Mouse (Mus musculus): ENCODE measurements around the gene Emsy. TPM values are rescaled to one million over a fixed set of nuclear protein-coding genes. Genes with fewer than 3 reads are reported as not detected.

Emsy gene
- polyA plus RNA-seq, 1 experiment from 2014 or later = 42.1 TPM

- Histone ChIP-seq H3K9me3 (no peaks in the 10 kb centered on the region), H3K27me3 (no peaks in the 10 kb centered on the region), H3K27ac (no peak overlapping the region), H3K4me2 (replicated peaks) (no peak overlapping the region), H3K36me3 (no peaks in the 10 kb centered on the region), H3K4me3 (replicated peaks) (no peak overlapping the region), H3K4me1 (replicated peaks) (0 out of 2 replicates have a peak, but pooled peaks cover 3% of the 10 kb centered on the region), H3K9ac (replicated peaks) (no peak overlapping the region)
- no peak for ATAC-seq
- WGBS = 96% methylated on average over 1 of the region's 1 CpGs
Observed at GRCm38 (mm10) chr7:98690126-98690525, 33.5 kb upstream of the Emsy start.

GRCm38 (mm10) chr7:98685895-98686294 lies 29.3 kb upstream of the Emsy start:
- Histone ChIP-seq H3K4me3 (replicated peaks) (no peak overlapping the region), H3K27ac (no peak overlapping the region), H3K4me1 (replicated peaks) (no peaks in the 10 kb centered on the region), H3K4me2 (replicated peaks) (no peak overlapping the region), H3K9ac (replicated peaks) (no peak overlapping the region), H3K9me3 (no peaks in the 10 kb centered on the region), H3K36me3 (no peaks in the 10 kb centered on the region), H3K27me3 (no peaks in the 10 kb centered on the region)
- WGBS = 58% methylated on average over 13 of the region's 13 CpGs
- ATAC-seq = 0 out of 2 replicates have a peak, but pooled peaks have one; percentile 50

- H3K27ac ChIP-seq = no peak overlapping the region
- H3K4me1 ChIP-seq (replicated peaks) = no peaks in the 10 kb centered on the region
- no peaks in the 10 kb centered on the region for H3K36me3 ChIP-seq
- no peak for ATAC-seq
- H3K9ac ChIP-seq (replicated peaks) = no peak overlapping the region
- H3K4me2 ChIP-seq (replicated peaks) = no peak overlapping the region
- 90% methylated on average over 10 of the region's 10 CpGs for WGBS
- H3K9me3 ChIP-seq = no peaks in the 10 kb centered on the region
- H3K4me3 ChIP-seq (replicated peaks) = no peak overlapping the region
- no peaks in the 10 kb centered on the region for H3K27me3 ChIP-seq
Observed at GRCm38 (mm10) chr7:98682821-98683220, 26.2 kb upstream of the Emsy start.

GRCm38 (mm10) chr7:98680691-98681090 lies 24.1 kb upstream of the Emsy start:
- Histone ChIP-seq H3K27ac (no peak overlapping the region), H3K9ac (replicated peaks) (no peak overlapping the region), H3K36me3 (no peaks in the 10 kb centered on the region), H3K4me1 (replicated peaks) (no peaks in the 10 kb centered on the region), H3K27me3 (no peaks in the 10 kb centered on the region), H3K4me3 (replicated peaks) (no peak overlapping the region), H3K9me3 (no peaks in the 10 kb centered on the region), H3K4me2 (replicated peaks) (no peak overlapping the region)
- ATAC-seq = no peak
- WGBS = 56% methylated on average over 2 of the region's 2 CpGs

- H3K4me2 ChIP-seq (replicated peaks) = no peak overlapping the region
- H3K27ac ChIP-seq = no peak overlapping the region
- no peaks in the 10 kb centered on the region for H3K27me3 ChIP-seq
- no peak overlapping the region for H3K9ac ChIP-seq (replicated peaks)
- H3K9me3 ChIP-seq = no peaks in the 10 kb centered on the region
- ATAC-seq = no peak
- H3K4me1 ChIP-seq (replicated peaks) = no peaks in the 10 kb centered on the region
- no peak overlapping the region for H3K4me3 ChIP-seq (replicated peaks)
- no peaks in the 10 kb centered on the region for H3K36me3 ChIP-seq
- 86% methylated on average over 7 of the region's 7 CpGs for WGBS
Observed at GRCm38 (mm10) chr7:98678441-98678840, 21.9 kb upstream of the Emsy start.

GRCm38 (mm10) chr7:98677511-98677910 lies 20.9 kb upstream of the Emsy start:
- 96% methylated on average over 2 of the region's 2 CpGs for WGBS
- no peak overlapping the region for H3K4me3 ChIP-seq (replicated peaks)
- ATAC-seq = no peak
- no peak overlapping the region for H3K27ac ChIP-seq
- no peaks in the 10 kb centered on the region for H3K27me3 ChIP-seq
- H3K4me2 ChIP-seq (replicated peaks) = no peak overlapping the region
- no peaks in the 10 kb centered on the region; the same call in 1 of the 2 replicates for H3K4me1 ChIP-seq (replicated peaks)
- no peak overlapping the region for H3K9ac ChIP-seq (replicated peaks)
- no peaks in the 10 kb centered on the region for H3K9me3 ChIP-seq
- H3K36me3 ChIP-seq = no peaks in the 10 kb centered on the region

DNA sequence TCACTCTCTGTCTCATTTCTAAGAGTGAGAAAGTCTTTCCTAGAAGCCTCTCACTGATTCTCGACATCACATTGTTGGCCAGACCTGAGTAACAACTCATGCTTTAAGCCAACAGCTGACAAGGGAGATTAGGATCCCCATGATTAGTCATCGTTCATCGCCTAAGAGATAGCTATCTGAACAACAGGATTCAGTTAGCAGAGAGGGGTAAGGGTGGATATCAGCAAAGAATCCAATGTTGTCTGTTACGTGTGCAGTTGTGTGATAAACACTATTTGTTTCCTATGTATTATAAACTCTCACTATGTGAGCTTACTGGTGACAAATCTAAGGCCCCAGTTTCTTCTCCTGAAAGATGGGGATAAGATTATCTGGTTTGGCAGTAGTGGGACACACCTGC lies 17.8 kb upstream of the Emsy start:
- Histone ChIP-seq H3K9ac (replicated peaks) (no peak overlapping the region), H3K4me1 (replicated peaks) (peaks cover 8% of the 10 kb centered on the region), H3K27me3 (no peaks in the 10 kb centered on the region), H3K4me3 (replicated peaks) (no peak overlapping the region), H3K36me3 (no peaks in the 10 kb centered on the region), H3K9me3 (no peaks in the 10 kb centered on the region), H3K4me2 (replicated peaks) (no peak overlapping the region), H3K27ac (no peak overlapping the region)
- 72% methylated on average over 4 of the region's 4 CpGs for WGBS
- ATAC-seq = no peak

DNA sequence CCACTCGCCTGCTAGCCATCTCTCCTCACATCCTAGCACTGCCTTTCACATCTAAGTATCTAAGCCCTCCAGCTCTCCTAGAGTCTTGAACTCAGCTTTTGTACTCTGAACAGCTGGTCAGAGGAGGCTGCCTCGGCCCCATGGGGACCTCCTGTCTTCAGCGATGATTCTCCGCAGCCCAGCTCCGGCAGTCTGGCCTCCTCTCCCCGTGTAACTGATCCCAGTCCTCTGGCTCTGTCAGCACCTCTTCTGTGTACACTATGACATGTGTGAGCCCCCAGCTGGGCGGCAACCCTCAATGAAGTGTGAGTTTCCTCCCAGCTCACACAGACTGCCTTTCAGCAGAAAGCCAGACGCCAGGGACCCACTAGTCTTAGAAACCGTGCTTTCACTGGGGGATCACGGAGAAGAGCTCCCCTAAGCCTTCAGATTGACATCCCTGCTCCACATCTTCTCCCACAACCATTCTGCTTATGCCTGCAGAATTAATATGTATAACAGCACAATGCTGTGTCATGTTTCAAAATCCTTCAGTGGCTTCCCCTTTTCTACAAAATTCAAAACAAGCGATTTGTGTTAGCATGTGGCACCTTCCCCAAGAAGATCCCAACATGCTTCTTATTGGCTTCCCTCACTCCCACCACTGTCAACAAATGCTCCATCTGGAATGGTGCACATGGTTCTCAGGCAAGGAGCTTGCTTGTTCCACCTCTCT lies 15.8 kb upstream of the Emsy start:
- no peak overlapping the region for H3K27ac ChIP-seq
- ATAC-seq = no peak
- 61% methylated on average over 11 of the region's 11 CpGs for WGBS

DNA sequence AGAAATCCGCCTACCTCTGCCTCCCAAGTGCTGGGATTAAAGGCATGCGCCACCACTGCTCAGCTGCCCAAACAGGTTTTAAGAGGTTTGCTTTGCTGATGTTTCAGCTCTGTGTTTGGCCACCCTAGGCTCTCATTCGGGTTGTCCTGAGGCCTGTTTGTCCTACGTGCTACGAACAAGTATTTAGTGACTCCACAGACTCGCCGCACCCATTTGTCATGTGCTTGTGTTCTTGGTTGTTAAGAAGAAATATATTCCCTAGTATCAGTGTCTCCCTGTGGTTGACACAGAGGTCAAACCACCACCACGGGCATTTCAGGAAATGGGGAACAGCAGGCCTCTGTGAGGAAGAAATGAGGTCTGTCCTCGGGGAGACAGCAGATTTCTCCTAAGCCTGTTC lies 14.8 kb upstream of the Emsy start:
- H3K27me3 ChIP-seq = no peaks in the 10 kb centered on the region
- 82% methylated on average over 9 of the region's 9 CpGs for WGBS

More for the DNA sequence above, 15.8 kb upstream of the Emsy start:
- no peaks in the 10 kb centered on the region for H3K36me3 ChIP-seq
- H3K4me2 ChIP-seq (replicated peaks) = no peak overlapping the region
- peaks cover 8% of the 10 kb centered on the region for H3K4me1 ChIP-seq (replicated peaks)
- H3K9me3 ChIP-seq = no peaks in the 10 kb centered on the region
- H3K27me3 ChIP-seq = no peaks in the 10 kb centered on the region
- no peak overlapping the region for H3K4me3 ChIP-seq (replicated peaks)
- H3K9ac ChIP-seq (replicated peaks) = no peak overlapping the region

DNA sequence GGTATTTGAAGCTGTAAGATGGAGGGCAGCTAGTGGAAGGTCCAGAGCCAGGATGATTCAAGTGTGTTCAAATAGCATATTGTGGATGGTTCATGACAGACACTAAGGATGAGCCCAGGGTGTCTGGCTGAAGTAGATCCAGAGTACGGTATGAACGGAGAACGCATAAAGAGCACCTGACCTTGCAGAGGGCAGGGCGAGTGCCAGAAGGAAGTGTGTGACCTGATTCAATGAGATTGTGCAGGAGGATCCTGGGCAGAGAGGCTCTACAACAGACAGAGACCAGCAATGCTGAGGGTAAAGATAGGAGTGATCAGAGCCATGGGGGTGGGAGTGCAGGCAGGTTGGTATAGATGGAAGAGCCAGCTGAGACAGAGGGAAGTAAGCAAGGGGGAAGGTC lies 14.2 kb upstream of the Emsy start:
- H3K27ac ChIP-seq = no peak overlapping the region
- H3K9me3 ChIP-seq = no peaks in the 10 kb centered on the region
- no peak for ATAC-seq
- H3K4me3 ChIP-seq (replicated peaks) = no peak overlapping the region
- H3K4me1 ChIP-seq (replicated peaks) = peaks cover 8% of the 10 kb centered on the region
- H3K4me2 ChIP-seq (replicated peaks) = no peak overlapping the region
- no peaks in the 10 kb centered on the region for H3K27me3 ChIP-seq
- H3K9ac ChIP-seq (replicated peaks) = no peak overlapping the region
- 96% methylated on average over 4 of the region's 4 CpGs for WGBS
- H3K36me3 ChIP-seq = no peaks in the 10 kb centered on the region

More for the DNA sequence above, 14.8 kb upstream of the Emsy start:
- Histone ChIP-seq H3K27ac (no peak overlapping the region), H3K4me1 (replicated peaks) (peaks cover 8% of the 10 kb centered on the region), H3K4me2 (replicated peaks) (no peak overlapping the region), H3K9ac (replicated peaks) (no peak overlapping the region), H3K4me3 (replicated peaks) (no peak overlapping the region), H3K36me3 (no peaks in the 10 kb centered on the region), H3K9me3 (no peaks in the 10 kb centered on the region)
- ATAC-seq = no peak

- Histone ChIP-seq H3K9me3 (no peaks in the 10 kb centered on the region), H3K9ac (replicated peaks) (no peak overlapping the region), H3K36me3 (no peaks in the 10 kb centered on the region), H3K4me3 (replicated peaks) (no peak overlapping the region), H3K27me3 (no peaks in the 10 kb centered on the region), H3K4me2 (replicated peaks) (no peak overlapping the region), H3K27ac (no peak overlapping the region), H3K4me1 (replicated peaks) (peaks cover 8% of the 10 kb centered on the region)
- WGBS = 63% methylated on average over 6 of the region's 6 CpGs
- ATAC-seq = no peak
Observed at GRCm38 (mm10) chr7:98667956-98668746, 11.6 kb upstream of the Emsy start.

DNA sequence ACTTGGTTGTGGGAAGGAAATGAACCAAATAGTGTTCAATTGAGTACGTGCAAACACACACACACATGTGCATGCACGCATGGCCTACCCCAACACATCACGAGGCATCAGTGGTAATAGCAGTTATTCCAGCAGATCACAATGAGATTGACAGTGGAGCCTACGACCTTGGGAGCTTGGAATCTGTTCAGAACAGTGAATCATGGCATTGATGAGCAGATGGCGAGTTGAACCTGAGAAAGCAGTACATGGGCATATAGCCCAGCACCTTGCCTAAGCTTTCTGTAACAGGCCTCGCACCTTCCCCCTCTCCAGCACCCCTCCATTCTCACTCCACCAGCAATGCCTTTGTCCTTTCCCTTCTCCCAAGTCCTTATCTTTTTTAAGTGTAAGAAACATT lies 9.1 kb upstream of the Emsy start:
- 82% methylated on average over 6 of the region's 6 CpGs for whole genome bisulfite sequencing
- Histone ChIP-seq H3K4me1 (replicated peaks) (no peaks in the 10 kb centered on the region), H3K27ac (no peak overlapping the region), H3K36me3 (no peaks in the 10 kb centered on the region), H3K27me3 (no peaks in the 10 kb centered on the region), H3K9me3 (no peaks in the 10 kb centered on the region), H3K4me3 (replicated peaks) (no peak overlapping the region), H3K4me2 (replicated peaks) (no peak overlapping the region), H3K9ac (replicated peaks) (no peak overlapping the region)
- no peak for ATAC-seq

Data from midbrain, embryonic 13.5 days (tissue).